Mouse (Mus musculus) cerebellum, adult 2 months (tissue): ENCODE measurements around the gene Prr5l. TPM values are rescaled to one million over a fixed set of nuclear protein-coding genes. Genes with fewer than 3 reads are reported as not detected.

Source experiments
- DNase-seq, 2 experiments: peaks; one replicate each; pipeline ENCODE4 v3.0.0; 2021
- H3K27ac ChIP-seq: fragments of 200-500 bp; 2 replicates; pipeline ENCODE4 v1.5.1; 2012; ENCODE audit warnings: low read length, control low read depth, inconsistent platforms; ENCODE audit not compliant: insufficient read depth
- H3K27me3 ChIP-seq: fragments of 200-500 bp; 2 replicates; pipeline ENCODE4 v1.6.1; 2012; ENCODE audit warnings: inconsistent platforms, mild to moderate bottlenecking, low read length, moderate library complexity; ENCODE audit not compliant: control insufficient read depth, insufficient read depth
- H3K4me1 ChIP-seq: fragments of 200-500 bp; 2 replicates; pipeline ENCODE4 v1.6.1; 2011; ENCODE audit warnings: low read length; ENCODE audit not compliant: control insufficient read depth, insufficient read depth
- H3K4me3 ChIP-seq: fragments of 200-500 bp; replicated peaks from 2 replicates; pipeline ENCODE3; 2011; ENCODE audit warnings: mild to moderate bottlenecking, low read depth, low read length, control low read depth; ENCODE audit not compliant: insufficient read depth
- CTCF ChIP-seq: fragments of 200-500 bp; IDR thresholded peaks from 2 replicates; pipeline ENCODE4 v1.5.1; 2011; ENCODE audit warnings: low read depth, mild to moderate bottlenecking, control low read depth, low read length, moderate library complexity, borderline replicate concordance; ENCODE audit not compliant: insufficient read depth
- POLR2A ChIP-seq: fragments of 200-500 bp; IDR thresholded peaks from 2 replicates; pipeline ENCODE4 v1.6.1; 2011; ENCODE audit warnings: low read length, control low read depth, borderline replicate concordance; ENCODE audit not compliant: insufficient read depth
- WGBS: fragments of 180-500 bp; shearing (Covaris S2); methylation state at CpG from one replicate; pipeline ENCODE4 v1.1.7; 2018; 5-methylcytosine and 5-hydroxymethylcytosine counted together
- polyA plus RNA-seq: library from polyadenylated mRNA; depleted of rRNA; stranded (reverse); fragments of >200 nt; gene quantifications from 2 replicates; pipeline ENCODE4 v1.2.3, GENCODE M21; 2012

Gene Prr5l
- polyA plus RNA-seq, 1 experiment = 37.8 TPM

DNA sequence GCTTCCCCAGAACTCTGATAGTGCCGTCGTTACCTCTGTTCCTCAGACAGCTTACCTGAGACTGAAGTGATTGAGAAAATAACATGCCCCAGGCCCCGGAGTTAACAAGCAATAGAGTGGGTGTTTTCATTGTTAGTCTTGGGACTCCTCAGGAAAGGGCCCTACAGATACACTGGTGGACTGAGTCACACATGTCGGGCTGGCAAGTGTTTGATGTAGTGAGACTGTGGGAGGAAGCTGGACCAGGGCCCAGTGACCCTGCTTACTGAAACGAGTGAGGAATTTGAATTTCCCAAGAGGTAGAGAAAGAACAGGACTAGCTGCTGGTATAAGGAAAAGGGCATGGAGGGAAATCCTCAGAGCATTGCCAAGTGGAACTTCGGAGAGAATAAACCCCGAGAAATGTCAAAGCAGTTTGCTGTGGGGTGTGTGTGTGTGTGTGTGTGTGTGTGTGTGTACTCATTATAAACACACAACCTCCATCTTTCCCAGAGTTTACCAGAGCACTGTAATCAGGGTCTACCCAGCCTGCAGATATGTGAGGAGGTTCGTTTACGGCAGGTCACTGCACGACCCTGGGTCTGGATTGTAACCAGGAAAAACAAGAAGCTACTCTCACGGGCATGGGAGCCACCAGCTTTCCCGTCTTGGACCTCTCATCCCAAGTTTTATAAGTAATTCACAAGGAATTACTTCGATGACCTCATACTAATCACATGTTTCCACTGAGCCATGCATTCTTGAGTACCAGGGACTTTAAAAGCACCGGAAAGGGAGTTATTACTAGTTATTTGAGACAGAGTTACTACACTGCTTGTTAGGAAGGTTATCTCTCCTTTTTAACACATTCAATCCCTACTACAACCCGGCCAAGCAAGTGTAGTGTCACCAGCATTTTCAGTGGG is 20.4 kb downstream of the Prr5l start:
- Histone ChIP-seq H3K4me1 (no peaks in the 10 kb centered on the region), H3K27me3 (no peaks in the 10 kb centered on the region), H3K27ac (no peak overlapping the region), H3K4me3 (no peak overlapping the region)
- DNase-seq = no peak
- TF ChIP-seq CTCF (no peak), POLR2A (no peak)
- 53% methylated on average over 15 of the region's 15 CpGs for WGBS

- Histone ChIP-seq H3K27ac (no peak overlapping the region), H3K4me3 (no peak overlapping the region), H3K4me1 (no peaks in the 10 kb centered on the region), H3K27me3 (no peaks in the 10 kb centered on the region)
- WGBS = 85% methylated on average over 3 of the region's 3 CpGs
- no peak for TF ChIP-seq CTCF
- TF ChIP-seq POLR2A = no peak
- no peak for DNase-seq
Observed at GRCm38 (mm10) chr2:101860920-101861485, 21.8 kb downstream of the Prr5l start.

DNA sequence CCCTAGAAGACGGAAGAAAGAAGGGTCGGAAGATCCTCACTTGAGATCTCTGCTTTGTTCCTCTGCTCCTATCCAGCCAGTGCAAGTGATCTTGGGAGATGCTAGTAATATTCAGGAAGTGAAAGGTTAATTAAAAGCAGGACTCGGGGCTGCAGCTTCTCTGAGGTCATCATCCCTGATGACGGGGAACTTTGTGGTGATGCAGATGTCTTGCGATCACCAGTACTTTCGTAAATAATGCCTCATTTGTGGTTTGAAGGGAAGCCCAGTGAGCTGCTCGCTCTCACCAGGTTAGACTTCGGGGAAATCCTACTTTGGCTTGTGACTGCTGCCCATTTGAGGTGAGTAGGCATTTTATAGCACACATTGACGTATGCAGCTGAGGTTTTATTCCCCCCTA is 26.7 kb downstream of the Prr5l start:
- no peak overlapping the region for H3K27ac ChIP-seq
- 91% methylated on average over 9 of the region's 9 CpGs for WGBS
- H3K27me3 ChIP-seq = no peaks in the 10 kb centered on the region
- no peaks in the 10 kb centered on the region for H3K4me1 ChIP-seq
- no peak for DNase-seq
- no peak overlapping the region for H3K4me3 ChIP-seq
- TF ChIP-seq CTCF (no peak), POLR2A (no peak)

DNA sequence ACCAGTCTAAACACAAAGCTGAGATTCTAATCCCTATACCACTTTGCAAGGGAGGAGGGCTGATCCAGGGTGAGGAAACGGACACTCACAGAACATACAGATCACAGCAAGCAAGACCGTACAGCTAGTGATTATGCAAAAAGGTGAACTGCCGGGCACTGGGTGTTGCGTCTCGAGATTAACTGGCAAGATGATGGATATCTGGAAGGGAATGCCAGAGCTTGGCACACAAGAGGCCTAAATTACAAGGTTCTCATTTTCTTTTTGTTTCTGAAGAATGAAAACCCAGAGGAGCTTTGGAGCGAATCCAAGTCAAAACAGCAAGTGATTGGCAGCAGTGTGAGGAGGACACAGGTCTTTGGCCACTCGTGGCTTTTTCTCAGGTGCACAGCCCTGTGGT is 28.0 kb downstream of the Prr5l start:
- TF ChIP-seq POLR2A = no peak
- TF ChIP-seq CTCF = no peak
- no peaks in the 10 kb centered on the region for H3K27me3 ChIP-seq
- H3K4me1 ChIP-seq = no peaks in the 10 kb centered on the region
- no peak overlapping the region for H3K4me3 ChIP-seq
- WGBS = 18% methylated on average over 7 of the region's 7 CpGs
- no peak for DNase-seq
- no peak overlapping the region for H3K27ac ChIP-seq

DNA sequence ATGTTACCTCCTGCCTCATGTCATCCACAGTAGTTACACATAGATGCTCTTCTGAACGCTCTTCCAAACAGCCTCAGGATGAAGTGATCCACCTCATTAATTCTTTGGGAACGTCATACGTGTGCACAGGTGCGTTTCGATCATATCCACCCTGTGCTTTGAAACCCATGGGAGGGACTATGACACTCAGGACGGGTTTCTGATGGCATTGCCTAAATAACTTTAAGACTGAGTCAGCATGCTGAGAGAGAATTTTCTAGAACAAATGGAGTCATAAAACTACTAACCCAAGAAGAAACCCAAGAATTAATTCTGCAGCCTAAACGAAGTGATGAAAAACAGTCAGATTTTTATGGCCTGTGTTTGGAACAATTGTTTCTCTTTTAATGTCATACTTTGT is 40.1 kb downstream of the Prr5l start:
- TF ChIP-seq POLR2A = no peak
- TF ChIP-seq CTCF = no peak
- DNase-seq = no peak
- H3K27ac ChIP-seq = no peak overlapping the region
- no peaks in the 10 kb centered on the region for H3K27me3 ChIP-seq
- H3K4me3 ChIP-seq = no peak overlapping the region
- 87% methylated on average over 7 of the region's 7 CpGs for WGBS
- no peaks in the 10 kb centered on the region for H3K4me1 ChIP-seq

GRCm38 (mm10) chr2:101834816-101835523 is 47.9 kb downstream of the Prr5l start:
- 85% methylated on average over 9 of the region's 9 CpGs for WGBS
- no peak overlapping the region for H3K4me3 ChIP-seq
- DNase-seq = no peak
- no peak for TF ChIP-seq POLR2A
- TF ChIP-seq CTCF = no peak
- H3K27me3 ChIP-seq = no peaks in the 10 kb centered on the region
- no peaks in the 10 kb centered on the region for H3K4me1 ChIP-seq
- H3K27ac ChIP-seq = no peak overlapping the region

- no peak for TF ChIP-seq CTCF
- no peak overlapping the region for H3K27ac ChIP-seq
- H3K27me3 ChIP-seq = no peaks in the 10 kb centered on the region
- H3K4me3 ChIP-seq = no peak overlapping the region
- no peaks in the 10 kb centered on the region for H3K4me1 ChIP-seq
- WGBS = 82% methylated on average over 9 of the region's 9 CpGs
- no peak for DNase-seq
Observed at GRCm38 (mm10) chr2:101832361-101832760, 50.5 kb downstream of the Prr5l start.

DNA sequence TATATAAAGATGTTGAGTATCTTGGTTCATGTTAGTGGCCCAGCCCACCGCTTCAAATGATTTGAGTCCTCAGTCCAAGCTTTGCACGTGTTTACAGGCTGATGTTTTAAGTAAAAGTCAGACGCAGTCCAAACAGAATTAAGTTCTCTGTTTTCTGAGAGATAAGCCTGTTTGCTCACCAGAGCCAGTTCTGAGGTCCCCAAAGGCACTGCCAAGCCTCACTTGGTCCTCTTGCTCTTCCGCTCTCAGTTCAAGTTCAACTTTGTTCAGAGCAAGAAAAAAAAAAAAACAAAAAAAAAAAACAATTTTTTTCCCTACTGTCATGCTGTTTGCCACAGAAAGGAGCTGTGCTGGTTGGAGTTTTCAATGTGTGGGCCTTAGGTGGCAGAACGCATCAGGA is 51.0 kb downstream of the Prr5l start:
- Histone ChIP-seq H3K27me3 (no peaks in the 10 kb centered on the region), H3K4me3 (no peak overlapping the region), H3K27ac (no peak overlapping the region), H3K4me1 (no peaks in the 10 kb centered on the region)
- 90% methylated on average over 5 of the region's 5 CpGs for WGBS
- TF ChIP-seq POLR2A (no peak), CTCF (no peak)
- DNase-seq = no peak
